Mouse (Mus musculus): ENCODE data around the gene Ulbp1. TPM values are rescaled to one million over a fixed set of nuclear protein-coding genes. Genes with fewer than 3 reads are reported as not detected.

Gene Ulbp1
- 0.09 TPM in 1 of 2 replicates, not detected in the other for polyA plus RNA-seq (2012)

DNA sequence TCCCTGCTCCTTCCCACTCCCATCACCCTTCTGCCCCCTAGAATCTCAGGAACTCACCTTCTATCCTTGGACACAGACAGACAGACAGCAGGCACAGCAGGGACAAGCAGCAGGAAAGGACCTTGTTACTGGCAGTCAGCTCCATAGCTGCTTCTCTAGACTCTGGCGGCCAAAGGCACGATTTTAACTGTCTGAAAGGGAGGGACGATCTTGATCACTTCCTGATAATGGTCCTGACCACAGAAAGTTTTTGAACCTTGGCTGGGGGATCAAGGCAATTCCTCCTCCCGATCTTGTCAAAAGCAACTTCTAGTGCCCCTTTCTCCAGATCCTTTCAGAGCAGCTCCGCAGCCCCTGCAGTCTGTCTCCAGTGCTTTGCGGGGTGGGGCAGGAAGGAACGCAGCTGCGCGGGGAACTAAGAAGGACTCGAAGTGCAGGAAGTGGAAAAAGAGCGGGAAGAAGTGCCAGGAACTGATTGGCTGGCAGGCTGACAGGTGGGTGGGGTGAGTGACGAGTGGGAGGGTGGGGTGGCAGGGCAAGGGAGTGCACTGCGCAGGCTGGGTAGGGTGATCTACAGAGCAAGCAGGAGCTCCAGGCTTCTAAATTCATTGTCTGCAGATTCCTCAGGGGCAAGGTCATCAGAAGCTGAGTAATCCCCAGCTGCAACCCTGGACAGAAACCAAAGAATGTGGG, at the start of gene Ulbp1:
Gene Ulbp1 (minus strand): TSS at position 442 of the 693 bp plus-strand sequence.
- TF ChIP-seq GATA1 (IDR thresholded peaks at IDR 0.05; ENCODE audit: low read length) = no peak

GRCm38 (mm10) chr10:7483650-7484049, 10.2 kb upstream of the Ulbp1 start:
- TF ChIP-seq GATA1 (IDR thresholded peaks at IDR 0.05; ENCODE audit: low read length) = no peak

- TF ChIP-seq GATA1 (IDR thresholded peaks at IDR 0.05; ENCODE audit: low read length) = no peak
Observed at GRCm38 (mm10) chr10:7471664-7472063, 1.8 kb downstream of the Ulbp1 start.

- no peak for TF ChIP-seq GATA1 (IDR thresholded peaks at IDR 0.05; ENCODE audit: low read length)
Observed at GRCm38 (mm10) chr10:7470457-7470856, 3.0 kb downstream of the Ulbp1 start.

- TF ChIP-seq GATA1 (IDR thresholded peaks at IDR 0.05; ENCODE audit: low read length) = no peak
Observed at GRCm38 (mm10) chr10:7462006-7462405, 11.4 kb downstream of the Ulbp1 start.

DNA sequence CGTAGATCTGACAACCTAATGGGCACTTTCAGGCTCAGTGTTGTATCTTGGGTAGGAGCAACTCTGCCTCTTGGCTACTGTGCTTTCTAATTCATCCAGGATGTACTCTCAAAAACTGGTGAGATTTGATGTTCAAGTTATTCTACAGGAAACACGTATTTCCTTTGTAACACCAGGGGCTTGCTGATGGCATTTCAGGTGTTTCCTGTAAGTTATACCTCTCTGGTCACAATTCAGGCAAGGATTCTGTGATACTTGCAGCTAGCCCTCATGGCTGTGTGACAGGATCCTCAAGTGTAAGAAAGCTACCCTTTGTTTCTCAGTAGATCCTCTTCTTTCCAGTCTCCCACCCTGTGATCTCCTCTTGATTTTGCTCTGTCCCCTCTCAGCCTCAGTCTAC, 34.5 kb downstream of the Ulbp1 start:
- no peak for TF ChIP-seq GATA1 (IDR thresholded peaks at IDR 0.05; ENCODE audit: low read length)

GRCm38 (mm10) chr10:7393143-7394035, 80.0 kb downstream of the Ulbp1 start:
- TF ChIP-seq GATA1 (IDR thresholded peaks at IDR 0.05; ENCODE audit: low read length) = no peak

DNA sequence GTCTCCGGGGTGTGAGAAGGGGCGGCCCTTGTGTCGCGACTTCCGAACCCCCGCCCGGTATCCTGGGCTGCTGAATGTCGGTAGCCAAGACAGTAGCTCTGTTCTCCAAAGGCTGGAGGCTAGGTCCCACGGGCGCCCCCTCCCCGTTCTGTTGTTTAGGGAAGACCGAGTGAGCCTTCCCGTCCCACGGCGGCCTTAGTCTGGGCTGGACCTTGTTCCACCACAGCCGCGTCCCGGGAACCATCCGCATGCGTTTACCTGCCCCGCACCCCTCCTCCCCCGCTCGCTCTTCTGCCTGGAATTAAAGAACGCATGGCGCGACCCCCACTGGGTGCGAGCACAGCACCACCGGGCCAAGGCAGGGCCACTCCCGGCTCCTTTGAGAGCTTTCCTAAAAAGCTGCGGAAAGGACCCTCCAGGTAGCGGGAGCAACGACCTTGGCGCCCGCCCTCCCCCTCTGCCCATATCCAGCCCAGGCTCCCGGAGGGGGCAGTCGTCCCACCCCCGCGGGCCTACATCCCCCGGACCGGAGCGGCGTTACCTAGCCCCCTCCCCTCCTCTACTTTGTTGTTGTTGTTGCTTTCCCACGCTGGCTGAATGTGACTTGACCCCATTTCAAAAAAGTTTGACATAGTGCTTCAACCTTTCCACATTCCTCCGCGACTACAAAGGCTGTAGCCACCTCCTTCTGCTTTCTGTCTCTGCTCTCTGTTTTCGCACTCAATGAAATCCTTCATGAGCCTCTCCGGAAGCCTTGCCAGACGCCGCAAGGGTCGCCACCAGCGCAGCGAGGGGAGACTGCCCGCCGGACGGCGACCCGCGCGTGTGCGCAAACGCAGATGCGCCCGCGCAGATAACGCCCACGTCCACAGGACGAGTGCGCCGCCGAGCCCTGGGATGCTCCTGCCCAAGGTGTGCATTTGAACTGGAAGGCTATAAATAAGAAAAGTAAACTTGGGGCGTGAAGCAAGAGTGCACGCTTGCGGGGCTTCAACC, 81.2 kb downstream of the Ulbp1 start:
- TF ChIP-seq GATA1 (IDR thresholded peaks at IDR 0.05; ENCODE audit: low read length) = no peak

- TF ChIP-seq GATA1 (IDR thresholded peaks at IDR 0.05; ENCODE audit: low read length) = no peak
Observed at GRCm38 (mm10) chr10:7391561-7391934, 81.9 kb downstream of the Ulbp1 start.

DNA sequence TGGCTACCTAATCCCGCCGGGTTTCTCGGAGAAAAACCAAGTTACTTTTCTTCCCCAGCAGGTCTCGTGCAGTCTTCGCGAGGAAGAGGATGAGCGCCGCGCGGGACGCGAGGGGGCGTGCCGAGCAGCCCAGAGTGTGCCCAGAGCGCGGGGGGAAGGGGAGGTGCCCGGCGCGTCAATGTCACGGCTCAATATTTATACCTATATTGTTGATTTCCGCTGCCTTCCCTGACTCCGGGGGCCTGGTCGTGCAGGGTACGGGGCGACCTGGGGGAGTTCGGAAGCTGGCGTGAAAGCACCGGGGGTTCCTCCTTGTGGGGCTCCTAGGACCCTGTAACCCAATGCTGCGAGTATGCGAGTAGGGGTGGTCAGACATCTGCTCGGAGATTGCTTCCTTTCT, 82.3 kb downstream of the Ulbp1 start:
- no peak for TF ChIP-seq GATA1 (IDR thresholded peaks at IDR 0.05; ENCODE audit: low read length)

Other genes starting within 250 kb of the Ulbp1 start
- gene Lrp11, start 116.2 kb upstream of the Ulbp1 start, polyA plus RNA-seq (2012) = not detected in 2 replicates
- gene Nup43, start 193.9 kb upstream of the Ulbp1 start, polyA plus RNA-seq (2012) = 1.4 and 1.8 TPM in 2 replicates
- 81.0 and 85.8 TPM in 2 replicates for gene Pcmt1, start 207.5 kb upstream of the Ulbp1 start, polyA plus RNA-seq (2012)
- gene Lats1, start 207.6 kb upstream of the Ulbp1 start, polyA plus RNA-seq (2012) = 5.7 and 6.0 TPM in 2 replicates

Data from G1E-ER4 (cell line).